Comparison of ENCODE assay signal across 14 mouse cellular contexts in the genomic region with DNA sequence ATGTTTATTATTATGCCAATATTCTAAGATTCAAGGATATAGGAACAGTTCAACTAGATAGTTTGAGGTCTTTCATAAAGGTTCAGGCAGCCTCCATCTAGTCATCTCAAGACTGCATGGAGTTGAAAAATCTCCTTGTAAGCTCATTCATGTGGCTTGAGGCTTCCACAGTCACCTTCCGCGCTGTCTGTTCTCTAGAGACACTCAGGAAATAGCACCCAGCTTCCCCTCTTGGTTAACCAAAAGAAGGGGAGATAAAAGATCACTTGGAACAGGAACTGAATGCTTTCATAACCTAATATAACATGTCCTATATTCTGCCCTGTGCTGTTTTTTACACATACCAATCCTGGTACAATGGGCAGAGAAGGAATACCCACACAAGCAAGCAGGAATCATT.
"Had no signal": no experiment of that assay in that cellular context is flagged by ENCODE, and none has a peak within 500 bp of the region (broad histone marks: within the 10 kb centered on the region; RNA-seq: fewer than 3 reads in every experiment).

No protein-coding gene starts in this region.

- H3K4me1 ChIP-seq: stomach, embryonic 15.5 days had no signal

- H3K9me3 ChIP-seq: midbrain, embryonic 10.5 days; neural tube, embryonic 12.5 days; stomach, embryonic 15.5 days had no signal

- H3K9ac ChIP-seq: lung, embryonic 14.5 days; midbrain, embryonic 12.5 days; neural tube, embryonic 12.5 days; stomach, embryonic 15.5 days had no signal

- H3K27ac ChIP-seq: midbrain, embryonic 12.5 days; neural tube, embryonic 12.5 days; stomach, embryonic 15.5 days; stomach, postnatal 0 days had no signal

- H3K4me2 ChIP-seq: lung, embryonic 14.5 days; midbrain, embryonic 12.5 days; neural tube, embryonic 12.5 days; stomach, embryonic 15.5 days had no signal

- H3K4me3 ChIP-seq: midbrain, embryonic 10.5 days; midbrain, embryonic 12.5 days; neural tube, embryonic 12.5 days; stomach, embryonic 15.5 days had no signal

- DNase-seq: lung, adult 18-20 months; lung, embryonic 14.5 days; lung, postnatal 10 days; lung, postnatal 4 days; midbrain, embryonic 14.5 days; right cerebral cortex, postnatal 14 days; thymus, adult 2 months; thymus, postnatal 14 days; thymus, postnatal 4 days had no signal

- H3K27me3 ChIP-seq: midbrain, embryonic 12.5 days; neural tube, embryonic 12.5 days; stomach, embryonic 15.5 days had no signal

- H3K36me3 ChIP-seq: midbrain, embryonic 10.5 days; midbrain, embryonic 12.5 days; neural tube, embryonic 12.5 days; stomach, embryonic 15.5 days had no signal
